Mouse (Mus musculus) bone marrow, adult 2 months (tissue): Measurements from ENCODE around the gene Vps11.

Source experiments
- CTCF ChIP-seq: fragments of 200-500 bp; IDR thresholded peaks from 2 replicates; pipeline ENCODE4 v1.5.1; 2011; ENCODE audit warnings: low read length, control low read depth; ENCODE audit not compliant: control insufficient read depth, insufficient read depth
- POLR2A ChIP-seq: fragments of 200-500 bp; IDR thresholded peaks from 2 replicates; pipeline ENCODE4 v1.6.1; 2011; ENCODE audit warnings: low read depth, mild to moderate bottlenecking, control low read depth, low read length, borderline replicate concordance; ENCODE audit not compliant: control insufficient read depth

- TF ChIP-seq CTCF (no peak), POLR2A (no peak)
Measured at GRCm38 (mm10) chr9:44351396-44351795, 10.1 kb downstream of the Vps11 start.
